Mouse (Mus musculus): Measurements from ENCODE around the gene Fitm2. TPM values are rescaled to one million over a fixed set of nuclear protein-coding genes. Genes with fewer than 3 reads are reported as not detected.

The Fitm2 gene
- total and polyA plus RNA-seq, 2 experiments from 2014 or later: 24.5 to 44.8 TPM

GRCm38 (mm10) chr2:163487360-163487759 is 14.9 kb upstream of the Fitm2 start:
- Histone ChIP-seq H3K36me3 (replicated peaks; ENCODE audit: control insufficient read depth, insufficient read depth, low read length) (no peaks in the 10 kb centered on the region), H3K27ac (ENCODE audit: low read depth) (no peak overlapping the region), H3K4me2 (ENCODE audit: low read depth, low read length) (no peak overlapping the region), H3K4me1 (ENCODE audit: control insufficient read depth, insufficient read depth) (no peaks in the 10 kb centered on the region), H3K27me3 (ENCODE audit: control insufficient read depth, insufficient read depth, low read length) (peaks cover 9% of the 10 kb centered on the region), H3K9ac (replicated peaks; ENCODE audit: low read depth, low read length) (no peak overlapping the region), H3K9me3 (replicated peaks; ENCODE audit: control insufficient read depth, low read length) (no peaks in the 10 kb centered on the region), H3K4me3 (ENCODE audit: low read depth, low read length) (no peak overlapping the region)
- no peak for DNase-seq (ENCODE audit: low spot score)
- TF ChIP-seq CTCF (IDR thresholded peaks at IDR 0.05; ENCODE audit: low read depth): no peak
- no peak for TF ChIP-seq EP300 (IDR thresholded peaks at IDR 0.05; ENCODE audit: low read depth)
- 87% methylated on average over 3 of the region's 3 CpGs for WGBS
- ATAC-seq (ENCODE audit: insufficient read depth, low read depth): no peak

DNA sequence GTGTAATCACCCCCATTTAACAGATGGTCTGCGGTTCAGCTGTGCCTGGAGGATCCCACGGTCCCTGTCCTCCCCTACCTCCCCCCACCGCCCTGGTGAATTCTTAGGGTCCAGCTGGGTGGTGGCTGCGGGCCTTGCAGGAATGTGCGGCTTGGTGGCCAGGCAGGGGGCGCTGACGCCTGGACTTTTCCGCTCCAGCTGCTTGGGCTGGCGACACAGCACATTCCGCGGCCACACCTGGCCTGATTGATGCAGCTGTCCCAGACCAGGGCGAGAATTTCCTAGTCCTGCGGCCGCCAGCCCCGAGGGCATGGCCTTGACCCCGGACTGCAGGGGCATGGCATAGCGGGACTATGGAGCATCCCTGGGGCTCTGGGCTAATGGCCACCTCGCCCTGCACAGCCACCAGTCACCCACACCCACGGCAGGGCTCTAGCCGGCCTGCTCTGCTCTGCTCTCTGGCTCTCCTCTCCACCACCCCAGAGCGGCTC is 9.2 kb upstream of the Fitm2 start:
- H3K9ac ChIP-seq (replicated peaks; ENCODE audit: low read depth, low read length): no peak overlapping the region
- H3K27ac ChIP-seq (ENCODE audit: low read depth): no peak overlapping the region
- H3K36me3 ChIP-seq (replicated peaks; ENCODE audit: control insufficient read depth, insufficient read depth, low read length): no peaks in the 10 kb centered on the region
- no peak for DNase-seq (ENCODE audit: low spot score)
- no peak for TF ChIP-seq EP300 (IDR thresholded peaks at IDR 0.05; ENCODE audit: low read depth)
- no peak for TF ChIP-seq CTCF (IDR thresholded peaks at IDR 0.05; ENCODE audit: low read depth)
- no peaks in the 10 kb centered on the region for H3K9me3 ChIP-seq (replicated peaks; ENCODE audit: control insufficient read depth, low read length)
- H3K4me3 ChIP-seq (ENCODE audit: low read depth, low read length): peak overlapping the region; percentile 10; the same call in 1 of the 2 replicates
- no peak overlapping the region for H3K4me2 ChIP-seq (ENCODE audit: low read depth, low read length)
- 3% methylated on average over 21 of the region's 21 CpGs for WGBS
- H3K4me1 ChIP-seq (ENCODE audit: control insufficient read depth, insufficient read depth): no peaks in the 10 kb centered on the region; the same call in 1 of the 2 replicates
- peak; percentile 39 for ATAC-seq (ENCODE audit: insufficient read depth, low read depth)
- H3K27me3 ChIP-seq (ENCODE audit: control insufficient read depth, insufficient read depth, low read length): peaks cover 25% of the 10 kb centered on the region

GRCm38 (mm10) chr2:163480191-163480825 is 7.9 kb upstream of the Fitm2 start:
- H3K4me1 ChIP-seq (ENCODE audit: control insufficient read depth, insufficient read depth): no peaks in the 10 kb centered on the region; the same call in 1 of the 2 replicates
- H3K36me3 ChIP-seq (replicated peaks; ENCODE audit: control insufficient read depth, insufficient read depth, low read length): no peaks in the 10 kb centered on the region
- H3K9ac ChIP-seq (replicated peaks; ENCODE audit: low read depth, low read length): no peak overlapping the region
- no peak overlapping the region for H3K27ac ChIP-seq (ENCODE audit: low read depth)
- H3K4me2 ChIP-seq (ENCODE audit: low read depth, low read length): no peak overlapping the region
- no peak overlapping the region for H3K4me3 ChIP-seq (ENCODE audit: low read depth, low read length)
- TF ChIP-seq EP300 (IDR thresholded peaks at IDR 0.05; ENCODE audit: low read depth) (no peak), CTCF (IDR thresholded peaks at IDR 0.05; ENCODE audit: low read depth) (peak; percentile 39)
- no peaks in the 10 kb centered on the region for H3K9me3 ChIP-seq (replicated peaks; ENCODE audit: control insufficient read depth, low read length)
- ATAC-seq (ENCODE audit: insufficient read depth, low read depth): no peak
- H3K27me3 ChIP-seq (ENCODE audit: control insufficient read depth, insufficient read depth, low read length): peaks cover 25% of the 10 kb centered on the region
- 54% methylated on average over 18 of the region's 18 CpGs for WGBS
- no peak for DNase-seq (ENCODE audit: low spot score)

DNA sequence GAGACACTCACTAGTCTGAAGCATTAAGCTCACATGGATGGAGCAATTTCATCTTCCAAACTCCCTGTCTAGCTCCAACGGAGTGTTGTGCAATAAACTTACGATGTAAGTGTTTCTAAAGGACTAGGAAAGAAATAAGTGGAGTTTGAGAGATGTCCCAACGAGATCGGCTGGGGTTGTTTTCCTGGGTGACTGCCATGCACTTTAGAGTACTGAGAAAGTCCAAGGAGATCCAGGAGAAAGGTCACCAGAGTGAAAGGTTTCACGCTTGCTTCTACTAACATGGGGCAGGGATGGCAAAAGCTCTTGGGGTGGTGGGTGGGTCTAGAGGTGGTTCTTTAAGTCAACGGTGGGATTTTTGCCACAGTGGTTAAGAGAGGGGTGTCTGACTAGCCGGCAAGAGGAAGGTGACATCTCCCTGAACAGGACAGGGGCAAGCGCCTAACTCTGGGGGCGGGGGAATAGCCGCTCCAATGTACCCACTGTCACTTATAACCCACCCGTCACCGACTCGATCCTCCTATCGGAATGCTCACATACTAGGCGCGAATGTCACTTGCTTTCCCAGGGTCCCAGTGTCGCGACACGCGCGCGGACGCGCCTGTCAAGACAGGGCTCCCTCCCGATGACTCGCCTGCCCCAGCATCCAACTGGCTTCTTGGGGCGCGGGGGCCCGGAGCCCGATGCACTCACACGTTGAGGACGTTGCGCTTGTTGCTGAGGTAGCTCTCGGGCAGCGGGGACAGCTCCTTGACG is 541 bp downstream of the Fitm2 start:
- Histone ChIP-seq H3K4me1 (ENCODE audit: control insufficient read depth, insufficient read depth) (peaks cover 10% of the 10 kb centered on the region; the same call in 1 of the 2 replicates), H3K9me3 (replicated peaks; ENCODE audit: control insufficient read depth, low read length) (no peaks in the 10 kb centered on the region), H3K4me2 (ENCODE audit: low read depth, low read length) (peak overlapping the region; percentile 78), H3K36me3 (replicated peaks; ENCODE audit: control insufficient read depth, insufficient read depth, low read length) (peaks cover 27% of the 10 kb centered on the region), H3K9ac (replicated peaks; ENCODE audit: low read depth, low read length) (peak overlapping the region; percentile 59), H3K27me3 (ENCODE audit: control insufficient read depth, insufficient read depth, low read length) (no peaks in the 10 kb centered on the region), H3K4me3 (ENCODE audit: low read depth, low read length) (peak overlapping the region; percentile 69), H3K27ac (ENCODE audit: low read depth) (peak overlapping the region; percentile 54)
- ATAC-seq (ENCODE audit: insufficient read depth, low read depth) (peak; percentile 67; the same call in 1 of the 2 replicates), DNase-seq (ENCODE audit: low spot score) (no peak)
- TF ChIP-seq CTCF (IDR thresholded peaks at IDR 0.05; ENCODE audit: low read depth): no peak
- TF ChIP-seq EP300 (IDR thresholded peaks at IDR 0.05; ENCODE audit: low read depth): no peak
- 4% methylated on average over 36 of the region's 36 CpGs for WGBS

DNA sequence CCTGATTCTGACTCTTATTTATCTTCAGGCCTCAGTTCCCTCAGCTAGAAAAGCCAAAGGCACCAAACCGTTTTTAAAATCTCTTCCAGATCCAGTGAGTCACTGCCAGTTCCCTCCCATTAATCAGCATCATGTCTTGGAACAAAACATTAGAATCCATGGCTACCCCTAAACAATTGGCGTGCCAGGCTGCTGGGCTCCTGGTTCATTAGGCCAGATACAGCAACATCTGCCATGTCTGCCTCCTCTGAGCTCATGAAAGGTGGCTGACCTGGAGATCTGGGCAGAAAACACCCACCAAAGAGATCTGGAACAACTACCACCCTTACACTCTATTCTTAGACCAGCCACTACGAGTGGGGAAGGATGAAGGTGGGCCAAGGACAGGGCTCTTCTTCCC is 1.3 kb downstream of the Fitm2 start:
- no peak for ATAC-seq (ENCODE audit: insufficient read depth, low read depth)
- Histone ChIP-seq H3K36me3 (replicated peaks; ENCODE audit: control insufficient read depth, insufficient read depth, low read length) (peaks cover 27% of the 10 kb centered on the region), H3K9ac (replicated peaks; ENCODE audit: low read depth, low read length) (no peak overlapping the region), H3K27me3 (ENCODE audit: control insufficient read depth, insufficient read depth, low read length) (no peaks in the 10 kb centered on the region), H3K27ac (ENCODE audit: low read depth) (peak overlapping the region; percentile 54), H3K9me3 (replicated peaks; ENCODE audit: control insufficient read depth, low read length) (no peaks in the 10 kb centered on the region), H3K4me1 (ENCODE audit: control insufficient read depth, insufficient read depth) (peaks cover 10% of the 10 kb centered on the region; the same call in 1 of the 2 replicates), H3K4me2 (ENCODE audit: low read depth, low read length) (peak overlapping the region; percentile 78), H3K4me3 (ENCODE audit: low read depth, low read length) (peak overlapping the region; percentile 69)
- TF ChIP-seq CTCF (IDR thresholded peaks at IDR 0.05; ENCODE audit: low read depth): no peak
- no peak for TF ChIP-seq EP300 (IDR thresholded peaks at IDR 0.05; ENCODE audit: low read depth)
- WGBS: 62% methylated on average over 3 of the region's 3 CpGs
- DNase-seq (ENCODE audit: low spot score): no peak
